In genomic region chr6:91598942-91599341, GRCm38 (mm10) we compare ENCODE assay signal across 9 mouse cellular contexts.
DNase-seq lines count a peak whose midpoint lies in the region; ATAC-seq lines count a peak whose summit lies in the region.
"Had no signal": no experiment of that assay in that cellular context is flagged by ENCODE, and none has a peak within 500 bp of the region (broad histone marks: within the 10 kb centered on the region; RNA-seq: fewer than 3 reads in every experiment).

No protein-coding gene starts in this region.

- DNase-seq in heart, adult 11 months = peak; percentile 100
- DNase-seq in heart, embryonic 10.5 days (ENCODE audit: low spot score) = no peak
- DNase-seq in adrenal gland, postnatal 25 days = peak; percentile 97
- DNase-seq in gastrocnemius, adult 18-20 months (ENCODE audit: low spot score) = peak; percentile 97
- DNase-seq in kidney, adult 9 months = peak; percentile 99
- peak; percentile 89 for DNase-seq in left cerebral cortex, postnatal 4 days
- DNase-seq in right cerebral cortex, postnatal 14 days = peak; percentile 70
- no peak for DNase-seq in forebrain, embryonic 11.5 days (ENCODE audit: low spot score)

- intact Hi-C loops in left cerebral cortex, postnatal 4 days (cut with DNase I) = no loop called here

- peaks cover 9% of the 10 kb centered on the region for H3K27me3 ChIP-seq in heart, embryonic 10.5 days (ENCODE audit: insufficient read depth, poor library complexity, severe bottlenecking)
- H3K27me3 ChIP-seq in forebrain, embryonic 11.5 days (ENCODE audit: control insufficient read depth, insufficient read depth, low read length) = no peaks in the 10 kb centered on the region
- H3K27me3 ChIP-seq: midbrain, embryonic 12.5 days had no signal

- H3K36me3 ChIP-seq in heart, embryonic 10.5 days = no peaks in the 10 kb centered on the region
- H3K36me3 ChIP-seq in forebrain, embryonic 11.5 days (ENCODE audit: control insufficient read depth, insufficient read depth, low read length) = no peaks in the 10 kb centered on the region
- H3K36me3 ChIP-seq: midbrain, embryonic 12.5 days had no signal

- H3K9ac ChIP-seq in forebrain, embryonic 11.5 days (ENCODE audit: low read length) = no peak overlapping the region
- H3K9ac ChIP-seq: midbrain, embryonic 12.5 days had no signal

- peaks cover 5% of the 10 kb centered on the region; the same call in 1 of the 2 replicates for H3K4me1 ChIP-seq in heart, embryonic 10.5 days
- no peaks in the 10 kb centered on the region for H3K4me1 ChIP-seq in forebrain, embryonic 11.5 days (replicated peaks; ENCODE audit: control insufficient read depth, insufficient read depth, low read length)
- H3K4me1 ChIP-seq: midbrain, embryonic 12.5 days had no signal

- H3K4me3 ChIP-seq in heart, embryonic 10.5 days = no peak overlapping the region
- no peak overlapping the region for H3K4me3 ChIP-seq in forebrain, embryonic 11.5 days (ENCODE audit: low read depth, low read length)
- H3K4me3 ChIP-seq: midbrain, embryonic 12.5 days had no signal

- H3K4me2 ChIP-seq in forebrain, embryonic 11.5 days (ENCODE audit: low read depth, low read length, severe bottlenecking) = no peak overlapping the region
- H3K4me2 ChIP-seq: midbrain, embryonic 12.5 days had no signal

- no peak for ATAC-seq in forebrain, embryonic 11.5 days (replicated peaks; ENCODE audit: low FRiP score)

- H3K27ac ChIP-seq in heart, embryonic 10.5 days = no peak overlapping the region
- no peak overlapping the region for H3K27ac ChIP-seq in forebrain, embryonic 11.5 days (ENCODE audit: low read depth, low read length)
- H3K27ac ChIP-seq: midbrain, embryonic 12.5 days had no signal

- 60% methylated on average over 10 of the region's 10 CpGs for WGBS in heart, embryonic 10.5 days
- 72% methylated on average over 10 of the region's 10 CpGs for WGBS in forebrain, embryonic 11.5 days

- no peaks in the 10 kb centered on the region for H3K9me3 ChIP-seq in heart, embryonic 10.5 days
- no peaks in the 10 kb centered on the region for H3K9me3 ChIP-seq in forebrain, embryonic 11.5 days (ENCODE audit: control insufficient read depth, low read length)
- H3K9me3 ChIP-seq: midbrain, embryonic 12.5 days had no signal

Comparison
In these comparisons a context has a peak if more than half of its experiments do, and no peak if none do; other contexts are left out.
1. DNase-seq: peak in heart, adult 11 months (single experiment), adrenal gland, postnatal 25 days (single experiment), gastrocnemius, adult 18-20 months (single experiment), kidney, adult 9 months (single experiment), left cerebral cortex, postnatal 4 days (single experiment) and right cerebral cortex, postnatal 14 days (single experiment); none in heart, embryonic 10.5 days (single experiment) and forebrain, embryonic 11.5 days (single experiment).